Mouse (Mus musculus) intestine, postnatal 0 days (tissue): ENCODE results near the gene 3830406C13Rik. TPM values are rescaled to one million over a fixed set of nuclear protein-coding genes. Genes with fewer than 3 reads are reported as not detected.

Source experiments
- ATAC-seq: fragments of 200-750 bp; cut with Nextera tagmentation; 2 replicates; pipeline ENCODE4 v1.8.0; 2017; ENCODE audit warnings: mild to moderate bottlenecking, moderate TSS enrichment, moderate library complexity
- H3K27ac ChIP-seq: fragments of 300-500 bp; sonication (generic); 2 replicates; pipeline ENCODE4 v1.5.1; 2014; ENCODE audit warnings: mild to moderate bottlenecking, low read depth, low read length, moderate library complexity
- H3K27me3 ChIP-seq: fragments of 300-500 bp; sonication (generic); replicated peaks from 2 replicates; pipeline ENCODE4 v1.6.1; 2014; ENCODE audit warnings: low read length, mixed read lengths; ENCODE audit not compliant: control insufficient read depth, insufficient read depth
- H3K36me3 ChIP-seq: fragments of 300-500 bp; sonication (generic); 2 replicates; pipeline ENCODE4 v1.6.1; 2014; ENCODE audit warnings: mild to moderate bottlenecking, moderate library complexity; ENCODE audit not compliant: control insufficient read depth, insufficient read depth
- H3K4me1 ChIP-seq: fragments of 300-500 bp; sonication (generic); replicated peaks from 2 replicates; pipeline ENCODE4 v1.6.1; 2014; ENCODE audit warnings: antibody characterized with exemption, low read length, mixed read lengths; ENCODE audit not compliant: control insufficient read depth, insufficient read depth
- H3K4me2 ChIP-seq: fragments of 300-500 bp; sonication (generic); replicated peaks from 2 replicates; pipeline ENCODE4 v1.6.1; 2014; ENCODE audit warnings: low read depth, mild to moderate bottlenecking, moderate library complexity
- H3K4me3 ChIP-seq: fragments of 300-500 bp; sonication (generic); 2 replicates; pipeline ENCODE4 v1.5.1; 2014; ENCODE audit warnings: low read depth, low read length
- H3K9ac ChIP-seq: fragments of 300-500 bp; sonication (generic); 2 replicates; pipeline ENCODE4 v1.6.1; 2014; ENCODE audit warnings: mild to moderate bottlenecking, low read depth, low read length
- H3K9me3 ChIP-seq: fragments of 300-500 bp; sonication (generic); 2 replicates; pipeline ENCODE4 v1.6.1; 2016; ENCODE audit warnings: mixed run types; ENCODE audit not compliant: control insufficient read depth
- CTCF ChIP-seq: sonication (generic); IDR thresholded peaks from 2 replicates; pipeline ENCODE4 v1.5.1; 2016; ENCODE audit warnings: low read depth, mild to moderate bottlenecking, control low read depth, antibody characterized with exemption, moderate library complexity
- WGBS: fragments of 180-500 bp; shearing (Covaris S2); extraction: QIAGEN DNeasy Blood & Tissue Kit; methylation state at CpG from one replicate; pipeline ENCODE4 v1.1.7; 2014; 5-methylcytosine and 5-hydroxymethylcytosine counted together
- polyA plus RNA-seq: library from polyadenylated mRNA; unstranded; fragments of >200 nt; fragmentation: Nextera tagmentation; extraction: Ambion mirVana; gene quantifications from 2 replicates; pipeline ENCODE4 v1.2.1, GENCODE M21; 2015

3830406C13Rik gene
- polyA plus RNA-seq, 1 experiment from 2014 or later: 39.8 TPM

GRCm38 (mm10) chr14:12337421-12337997 is 53.5 kb downstream of the 3830406C13Rik start:
- Histone ChIP-seq H3K27me3 (peaks cover 80% of the 10 kb centered on the region), H3K27ac (no peak overlapping the region), H3K4me2 (no peak overlapping the region), H3K9ac (no peak overlapping the region), H3K9me3 (no peaks in the 10 kb centered on the region), H3K4me1 (no peaks in the 10 kb centered on the region), H3K36me3 (no peaks in the 10 kb centered on the region), H3K4me3 (no peak overlapping the region)
- 13% methylated on average over 8 of the region's 8 CpGs for WGBS
- no peak for TF ChIP-seq CTCF
- ATAC-seq: no peak

DNA sequence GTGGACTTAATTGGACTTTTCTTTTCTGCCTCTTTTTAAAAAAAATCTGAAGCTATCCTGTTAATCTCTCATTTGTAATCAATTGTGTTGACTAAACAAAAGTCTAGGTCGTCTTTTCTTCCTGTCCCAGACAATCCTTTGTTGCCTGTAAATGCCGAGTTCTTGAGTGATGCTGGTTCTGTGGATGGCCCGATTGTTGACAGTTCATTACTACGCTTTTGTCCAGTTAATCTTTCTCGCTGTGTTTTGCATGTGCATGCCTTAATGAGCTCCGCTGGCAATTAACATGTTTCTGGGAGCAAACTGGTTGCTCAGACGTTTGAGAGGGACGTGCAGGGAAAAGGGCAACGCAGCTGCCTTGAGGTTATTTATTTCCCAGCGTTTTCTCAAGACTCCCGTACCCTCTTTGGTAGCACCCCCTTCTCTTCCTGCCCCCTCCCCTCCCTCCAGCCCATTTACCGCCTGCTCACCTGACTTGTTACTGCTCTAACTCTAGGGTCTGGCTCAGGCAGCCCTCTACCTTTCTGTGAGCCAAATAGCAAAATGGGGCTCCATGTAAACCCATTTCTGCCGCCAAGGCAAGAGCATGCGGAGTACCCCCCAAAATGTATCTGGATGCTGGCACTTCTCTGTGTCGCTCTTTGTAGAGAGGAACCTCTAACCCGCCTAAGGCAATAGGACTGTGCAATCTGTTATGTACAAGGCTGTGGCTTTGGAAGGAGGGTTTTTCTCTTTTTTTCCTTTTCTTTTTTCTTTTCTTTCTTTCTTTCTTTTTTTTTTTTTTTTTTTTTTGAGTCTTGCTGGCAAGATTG is 54.2 kb downstream of the 3830406C13Rik start:
- no peaks in the 10 kb centered on the region for H3K9me3 ChIP-seq
- H3K4me2 ChIP-seq: no peak overlapping the region
- H3K4me3 ChIP-seq: no peak overlapping the region
- TF ChIP-seq CTCF: no peak
- no peak overlapping the region for H3K9ac ChIP-seq
- 2% methylated on average over 16 of the region's 16 CpGs for WGBS
- no peaks in the 10 kb centered on the region for H3K36me3 ChIP-seq
- no peaks in the 10 kb centered on the region for H3K4me1 ChIP-seq
- no peak overlapping the region for H3K27ac ChIP-seq
- no peak for ATAC-seq
- peaks cover 87% of the 10 kb centered on the region for H3K27me3 ChIP-seq

DNA sequence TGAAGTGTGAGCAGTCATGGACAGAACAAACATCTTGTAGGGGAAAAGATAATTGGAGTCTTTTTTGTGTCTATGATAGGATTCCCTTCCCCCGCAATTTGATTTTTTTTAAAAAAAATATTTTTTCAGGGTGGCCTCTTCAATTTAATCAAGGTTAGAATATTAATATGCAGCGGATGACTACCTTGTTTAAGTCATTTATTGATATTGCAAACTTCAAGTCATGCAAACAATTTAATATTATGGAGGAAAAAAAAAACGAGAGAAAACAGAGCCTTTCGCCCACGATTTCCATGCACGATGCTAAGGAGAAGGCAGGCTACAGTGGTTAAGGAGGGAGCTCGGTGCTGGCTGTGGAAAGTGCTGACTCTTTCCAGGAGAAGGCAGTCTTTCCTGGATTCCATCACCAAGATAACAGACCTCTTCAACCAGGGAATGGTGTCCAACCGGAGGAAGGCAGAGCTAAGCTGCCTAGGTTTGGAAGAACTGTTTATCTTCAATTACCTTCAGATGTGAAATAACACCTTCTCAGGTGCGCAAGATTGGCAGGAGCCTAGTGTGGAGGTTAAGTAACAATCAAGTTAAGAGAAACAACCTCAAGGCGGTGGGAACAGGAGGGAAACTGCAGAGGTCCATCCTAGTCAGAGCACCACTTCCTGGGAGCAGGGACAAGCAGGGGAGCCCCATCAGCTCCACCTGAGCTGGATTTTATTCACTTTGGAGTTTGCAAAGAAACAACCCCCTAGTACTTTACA is 55.0 kb downstream of the 3830406C13Rik start:
- Histone ChIP-seq H3K4me3 (no peak overlapping the region), H3K4me1 (no peaks in the 10 kb centered on the region), H3K4me2 (no peak overlapping the region), H3K27ac (no peak overlapping the region), H3K36me3 (no peaks in the 10 kb centered on the region), H3K9me3 (no peaks in the 10 kb centered on the region), H3K27me3 (peaks cover 95% of the 10 kb centered on the region), H3K9ac (no peak overlapping the region)
- no peak for TF ChIP-seq CTCF
- ATAC-seq: no peak
- WGBS: 2% methylated on average over 10 of the region's 10 CpGs

- H3K9me3 ChIP-seq: no peaks in the 10 kb centered on the region
- peaks cover 98% of the 10 kb centered on the region for H3K27me3 ChIP-seq
- no peaks in the 10 kb centered on the region for H3K4me1 ChIP-seq
- no peak for TF ChIP-seq CTCF
- peak overlapping the region; percentile 41; the same call in 1 of the 2 replicates for H3K4me2 ChIP-seq
- no peak for ATAC-seq
- H3K9ac ChIP-seq: no peak overlapping the region
- H3K27ac ChIP-seq: no peak overlapping the region
- H3K4me3 ChIP-seq: no peak overlapping the region
- H3K36me3 ChIP-seq: no peaks in the 10 kb centered on the region
- 2% methylated on average over 19 of the region's 19 CpGs for WGBS
Measured at GRCm38 (mm10) chr14:12340238-12341074, 56.5 kb downstream of the 3830406C13Rik start.

DNA sequence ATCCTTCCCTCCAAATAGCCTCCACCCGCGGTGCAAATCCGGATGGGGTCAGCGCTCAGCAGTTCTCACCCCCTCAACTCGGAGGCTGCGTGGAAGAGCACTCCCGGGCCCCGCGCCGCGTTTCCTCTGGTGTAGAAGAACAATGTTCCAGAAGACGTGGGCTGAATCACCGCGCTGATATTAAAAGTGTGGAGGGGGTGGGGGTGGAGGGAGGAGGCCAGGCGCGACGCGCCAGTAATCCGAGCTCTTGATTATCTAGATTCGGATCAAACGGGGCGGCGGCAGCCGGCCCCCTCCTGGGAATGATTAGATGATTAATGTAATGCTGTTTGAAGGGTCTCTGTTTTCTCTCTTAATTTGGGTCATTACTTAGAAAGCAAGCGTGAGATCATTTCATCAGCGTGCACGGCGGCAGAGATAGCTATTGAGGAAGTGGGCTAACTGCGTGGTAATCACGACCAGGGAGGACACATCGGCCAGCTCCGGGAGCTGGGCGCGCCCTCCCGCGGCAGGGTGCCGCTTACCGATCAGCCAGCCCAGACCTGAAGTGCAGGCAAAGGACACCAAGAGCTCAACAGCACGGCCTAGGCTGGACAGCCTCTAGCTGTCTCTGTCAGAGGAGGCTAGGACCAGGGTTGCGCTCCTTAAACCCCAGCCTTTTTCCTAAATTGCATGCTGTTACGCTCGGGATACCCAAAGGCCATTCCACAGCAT is 57.3 kb downstream of the 3830406C13Rik start:
- Histone ChIP-seq H3K27me3 (peaks cover 98% of the 10 kb centered on the region), H3K9me3 (no peaks in the 10 kb centered on the region), H3K9ac (no peak overlapping the region), H3K4me2 (peak overlapping the region; percentile 41), H3K27ac (no peak overlapping the region), H3K4me3 (peak overlapping the region; percentile 22), H3K36me3 (no peaks in the 10 kb centered on the region), H3K4me1 (no peaks in the 10 kb centered on the region)
- WGBS: under 1% methylated on average over 42 of the region's 42 CpGs
- TF ChIP-seq CTCF: peak; percentile 36
- peak; percentile 45; the same call in 1 of the 2 replicates for ATAC-seq
